Mouse (Mus musculus): Measurements from ENCODE around the gene Tnxb. TPM values are rescaled to one million over a fixed set of nuclear protein-coding genes. Genes with fewer than 3 reads are reported as not detected.
"Not testable (repeated sequence)": the region's sequence is repeated elsewhere in the genome, so short reads cannot be mapped to it uniquely, and the experiment has no call there.

Gene Tnxb
- total RNA-seq, 2 experiments from 2014 or later, result 1.5 to 2.0 TPM

- DNase-seq (ENCODE audit: low spot score in 2 of 2); intact Hi-C loops (cut with DNase I): not testable (repeated sequence)
Measured at GRCm38 (mm10) chr17:34715451-34715850, 45.1 kb downstream of the Tnxb start.

GRCm38 (mm10) chr17:34716247-34716646, 45.9 kb downstream of the Tnxb start:
- intact Hi-C loops (cut with DNase I), result no loop called here
- DNase-seq (ENCODE audit: low spot score in 2 of 2), result no peak

- intact Hi-C loops (cut with DNase I), result no loop called here
- DNase-seq (ENCODE audit: low spot score in 2 of 2), result no peak
Measured at GRCm38 (mm10) chr17:34717401-34717800, 47.1 kb downstream of the Tnxb start.

GRCm38 (mm10) chr17:34719886-34720285, 49.6 kb downstream of the Tnxb start:
- DNase-seq (ENCODE audit: low spot score in 2 of 2), result not testable (repeated sequence)
- intact Hi-C loops (cut with DNase I), result loop anchor here (2.0 kb wide), 1 partner anchor 83 kb away; no protein-coding TSS in a partner anchor

GRCm38 (mm10) chr17:34722238-34722637, 51.9 kb downstream of the Tnxb start:
- intact Hi-C loops (cut with DNase I), result not testable (repeated sequence)

GRCm38 (mm10) chr17:34723066-34723465, 52.7 kb downstream of the Tnxb start:
- intact Hi-C loops (cut with DNase I), result no loop called here
- DNase-seq (ENCODE audit: low spot score in 2 of 2), result no peak

More at GRCm38 (mm10) chr17:34722238-34722637, 51.9 kb downstream of the Tnxb start:
- not testable (repeated sequence) for DNase-seq (ENCODE audit: low spot score in 2 of 2)

- no peak for DNase-seq (ENCODE audit: low spot score in 2 of 2)
- intact Hi-C loops (cut with DNase I), result no loop called here
Measured at GRCm38 (mm10) chr17:34727887-34728286, 57.6 kb downstream of the Tnxb start.

- intact Hi-C loops (cut with DNase I); DNase-seq (ENCODE audit: low spot score in 2 of 2): not testable (repeated sequence)
Measured at GRCm38 (mm10) chr17:34729155-34729554, 58.8 kb downstream of the Tnxb start.

GRCm38 (mm10) chr17:34729779-34730553, 59.6 kb downstream of the Tnxb start:
- DNase-seq (ENCODE audit: low spot score in 2 of 2); intact Hi-C loops (cut with DNase I): not testable (repeated sequence)

GRCm38 (mm10) chr17:34737466-34737865, 67.1 kb downstream of the Tnxb start:
- DNase-seq (ENCODE audit: low spot score in 2 of 2); intact Hi-C loops (cut with DNase I): not testable (repeated sequence)

GRCm38 (mm10) chr17:34739708-34740107, 69.4 kb downstream of the Tnxb start:
- intact Hi-C loops (cut with DNase I); DNase-seq (ENCODE audit: low spot score in 2 of 2): not testable (repeated sequence)

- DNase-seq (ENCODE audit: low spot score in 2 of 2), result no peak
- intact Hi-C loops (cut with DNase I), result no loop called here
Measured at GRCm38 (mm10) chr17:34740280-34740679, 69.9 kb downstream of the Tnxb start.

GRCm38 (mm10) chr17:34743719-34744118, 73.4 kb downstream of the Tnxb start, which contains the start of gene C4b:
Gene C4b (minus strand): TSS chr17:34743882.
- intact Hi-C loops (cut with DNase I), result loop anchor here (2.0 kb wide), 1 partner anchor 81 kb away; no protein-coding TSS in a partner anchor
- DNase-seq (ENCODE audit: low spot score in 2 of 2), result no peak

- intact Hi-C loops (cut with DNase I), result loop anchor here (2.0 kb wide), 1 partner anchor 81 kb away; no protein-coding TSS in a partner anchor
- DNase-seq (ENCODE audit: low spot score in 2 of 2), result no peak
Measured at GRCm38 (mm10) chr17:34744206-34744605, 73.9 kb downstream of the Tnxb start.

GRCm38 (mm10) chr17:34744611-34745010, 74.3 kb downstream of the Tnxb start:
- intact Hi-C loops (cut with DNase I), result loop anchor here (2.0 kb wide), 1 partner anchor 80 kb away; no protein-coding TSS in a partner anchor
- not testable (repeated sequence) for DNase-seq (ENCODE audit: low spot score in 2 of 2)

- intact Hi-C loops (cut with DNase I), result loop anchor here (2.0 kb wide), 1 partner anchor 80 kb away; no protein-coding TSS in a partner anchor
Measured at GRCm38 (mm10) chr17:34745166-34745565, 74.8 kb downstream of the Tnxb start.

GRCm38 (mm10) chr17:34746531-34746930, 76.2 kb downstream of the Tnxb start:
- intact Hi-C loops (cut with DNase I), result no loop called here
- no peak for DNase-seq (ENCODE audit: low spot score in 2 of 2)

More at GRCm38 (mm10) chr17:34745166-34745565, 74.8 kb downstream of the Tnxb start:
- DNase-seq (ENCODE audit: low spot score in 2 of 2), result not testable (repeated sequence)

- intact Hi-C loops (cut with DNase I), result no loop called here
- no peak for DNase-seq (ENCODE audit: low spot score in 2 of 2)
Measured at GRCm38 (mm10) chr17:34761471-34761870, 91.1 kb downstream of the Tnxb start.
